Mouse (Mus musculus) right cerebral cortex, postnatal 14 days (tissue): ENCODE data around the gene Rcsd1.

ENCODE experiments used
- DNase-seq: peaks from one replicate; pipeline ENCODE4 v3.0.0; 2022

Rcsd1 gene

DNA sequence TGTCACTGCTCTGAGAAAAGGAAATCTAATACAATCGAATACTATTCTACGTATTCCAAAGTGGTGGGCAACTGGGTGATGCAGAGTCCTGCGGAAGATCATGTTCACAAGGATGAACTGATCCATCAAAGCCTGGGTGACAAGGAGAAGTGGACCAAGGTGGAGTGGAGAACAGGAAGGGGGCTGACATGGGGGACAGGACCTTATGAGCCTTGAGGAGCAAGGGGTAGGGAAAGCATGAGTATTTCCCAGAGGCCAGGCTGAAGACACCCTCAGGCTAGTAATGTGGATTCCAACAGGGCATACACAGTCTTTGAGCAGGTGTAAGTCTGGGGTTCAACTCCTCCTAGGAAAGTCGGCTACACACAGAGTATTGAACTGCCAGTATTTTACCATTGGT lies 6.9 kb upstream of the Rcsd1 start:
- DNase-seq: no peak

DNA sequence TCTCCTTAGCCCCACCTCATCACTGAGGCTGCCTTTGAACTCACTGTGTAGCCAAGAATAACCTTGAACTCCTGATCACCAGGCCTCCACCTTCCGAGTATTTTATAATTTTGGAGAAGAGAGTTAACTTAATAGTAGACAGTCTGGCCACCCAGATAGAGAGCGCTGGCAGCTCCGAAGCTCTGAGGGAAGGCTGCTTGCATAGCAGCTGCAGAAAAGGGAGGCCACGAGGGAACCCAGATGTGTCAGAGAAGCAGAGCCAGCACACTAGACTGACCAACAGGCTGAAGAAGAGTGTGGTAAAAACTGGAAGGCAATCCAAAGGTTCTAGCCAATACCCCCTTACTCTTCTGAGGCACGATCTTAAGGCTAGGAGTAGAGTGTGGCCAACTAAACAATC lies 4.2 kb upstream of the Rcsd1 start:
- no peak for DNase-seq

DNA sequence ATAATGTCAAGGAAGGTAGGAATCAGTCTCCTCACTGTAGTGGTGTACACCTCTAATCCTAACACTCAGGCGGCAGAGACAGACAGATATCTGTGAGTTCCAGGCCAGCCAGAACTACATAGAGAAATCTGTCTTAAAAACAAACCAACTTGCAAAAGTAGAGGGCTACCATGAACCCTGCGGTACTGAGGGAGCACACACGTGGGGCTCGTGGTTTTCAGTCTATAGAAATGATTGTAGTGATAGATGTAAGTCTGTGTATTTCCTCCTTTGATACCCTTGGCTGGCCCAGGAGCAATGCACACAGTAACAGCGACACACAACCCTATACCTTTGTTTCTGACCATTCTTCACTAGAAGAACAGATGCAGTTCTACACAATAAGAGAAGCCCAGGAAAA lies 2.4 kb upstream of the Rcsd1 start:
- no peak for DNase-seq

DNA sequence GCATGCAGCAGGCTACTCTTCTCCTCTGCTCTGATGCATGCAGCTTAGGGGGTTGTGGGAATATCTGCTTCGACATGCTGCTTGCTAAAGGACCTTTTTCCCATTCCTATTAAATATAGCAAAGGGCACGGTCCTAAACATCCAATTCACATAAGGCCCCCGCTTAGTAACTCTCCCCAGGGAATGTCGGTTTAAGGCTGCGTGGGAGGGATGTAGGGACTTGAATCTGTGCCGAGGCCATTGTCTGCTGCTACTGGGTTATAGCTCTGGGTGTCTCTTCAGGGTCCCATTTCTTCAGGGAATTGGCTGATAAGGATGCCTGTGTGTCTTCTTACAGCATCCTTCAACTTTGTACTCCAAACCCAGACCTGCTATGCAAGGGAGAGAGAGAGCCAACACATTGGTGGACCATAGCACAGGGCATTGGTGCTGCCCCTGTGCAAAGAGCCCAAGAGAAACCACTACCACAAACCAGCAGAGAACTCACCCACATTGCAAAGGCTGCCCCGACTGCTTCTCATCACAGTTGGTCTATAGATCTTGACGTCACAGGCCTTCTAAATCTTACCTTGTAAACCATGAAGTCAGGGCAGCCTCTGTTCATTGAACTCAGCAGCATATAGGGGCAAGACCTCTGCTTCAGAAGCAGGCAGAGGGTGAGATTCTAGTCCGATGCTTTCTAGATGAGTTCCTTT lies 724 bp downstream of the Rcsd1 start:
- no peak for DNase-seq

DNA sequence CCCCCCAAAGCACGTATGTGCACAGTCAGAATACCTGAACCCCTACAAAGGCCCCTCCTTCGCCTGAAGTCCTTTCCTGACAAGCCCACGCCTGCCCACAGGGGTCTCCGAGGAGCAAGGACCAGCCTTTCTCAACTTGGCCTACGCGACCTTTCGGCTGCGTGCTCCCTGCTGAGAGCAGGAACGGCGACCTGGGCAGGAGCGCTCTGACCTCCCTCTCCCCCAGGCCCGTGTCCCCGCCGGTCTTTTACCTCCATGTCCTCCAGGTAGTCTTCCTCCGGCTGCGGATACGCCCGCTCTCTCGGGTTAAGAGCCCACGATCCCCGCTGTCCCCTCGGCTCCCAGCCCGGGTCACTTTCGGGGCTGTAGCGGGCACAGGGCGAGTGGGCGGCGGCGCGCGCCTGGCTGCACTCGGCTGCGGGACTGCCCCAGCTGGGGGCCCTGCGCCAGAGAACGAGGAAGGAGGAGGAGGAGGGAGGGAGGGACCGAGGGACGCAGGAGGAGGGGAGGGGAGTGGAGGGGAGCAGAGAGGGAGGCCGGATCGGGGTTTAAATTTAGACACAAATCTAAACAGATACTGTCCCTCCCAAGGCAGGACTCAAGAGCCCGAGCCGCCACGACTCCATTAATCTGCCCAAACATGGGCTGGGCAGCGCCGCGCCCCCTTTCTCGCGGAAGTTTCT lies 1.8 kb downstream of the Rcsd1 start:
- DNase-seq: peak; percentile 11

DNA sequence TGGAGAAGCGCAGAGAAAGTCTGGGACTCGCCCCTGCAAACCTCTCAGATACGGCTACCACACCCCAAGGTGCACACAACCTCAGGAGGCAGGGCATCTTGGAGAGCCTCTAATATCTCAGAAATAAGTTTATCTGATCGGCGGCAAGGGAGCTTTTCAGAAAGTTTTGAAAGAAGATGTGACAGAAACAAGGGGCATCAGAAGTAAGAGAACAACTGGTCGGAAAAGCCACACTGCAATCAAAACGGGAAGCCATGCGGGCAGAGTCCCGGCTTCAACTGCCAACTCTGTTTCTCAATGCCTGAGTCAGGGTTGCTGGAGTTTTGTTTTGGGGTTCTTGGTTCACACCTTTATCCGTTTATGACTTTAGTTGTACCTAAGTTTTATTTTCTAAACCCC lies 2.3 kb downstream of the Rcsd1 start:
- DNase-seq: no peak

DNA sequence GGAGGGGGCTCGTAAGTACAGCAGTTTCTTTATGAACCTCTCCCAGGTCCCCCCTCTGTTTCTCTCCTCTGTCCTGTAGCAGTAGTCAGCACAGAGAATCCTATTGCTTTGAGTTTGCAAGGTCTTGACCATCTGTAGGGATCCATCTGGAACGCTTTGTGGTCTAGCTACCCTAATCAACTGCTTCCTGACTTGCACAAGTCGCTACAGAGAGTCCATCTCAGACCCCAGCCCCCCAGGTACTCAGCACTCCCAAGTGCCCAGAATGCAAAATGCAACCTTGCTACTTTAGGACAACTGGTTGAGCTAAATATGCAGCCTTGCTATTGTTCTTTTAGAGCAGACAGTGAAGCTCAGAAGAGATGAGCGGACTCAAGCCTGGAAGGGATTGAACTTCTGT lies 3.1 kb downstream of the Rcsd1 start:
- DNase-seq: no peak

DNA sequence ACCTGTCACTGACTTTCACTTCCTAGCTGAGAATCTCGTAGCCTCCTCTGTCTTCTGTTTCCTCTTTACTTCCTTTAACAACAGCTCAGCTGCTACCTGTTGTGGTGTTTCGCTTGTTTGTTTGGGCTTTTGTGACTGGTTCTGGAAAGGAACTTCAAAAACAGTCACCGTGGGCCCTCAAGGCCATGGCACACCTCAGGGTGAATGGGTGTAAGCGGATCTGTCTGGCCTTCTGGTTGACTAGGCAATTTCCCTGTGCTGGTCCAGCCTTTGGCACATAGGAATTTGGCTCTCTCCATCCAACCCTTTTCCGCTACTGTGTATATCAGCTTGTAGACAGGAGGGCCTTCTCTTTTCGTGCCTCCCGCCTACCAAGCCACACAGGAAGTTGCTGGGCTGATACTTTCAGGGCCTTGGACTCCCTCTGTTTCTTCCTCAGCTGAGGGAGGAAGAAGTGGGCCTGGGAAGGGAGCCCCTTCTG lies 3.6 kb downstream of the Rcsd1 start:
- DNase-seq: no peak

DNA sequence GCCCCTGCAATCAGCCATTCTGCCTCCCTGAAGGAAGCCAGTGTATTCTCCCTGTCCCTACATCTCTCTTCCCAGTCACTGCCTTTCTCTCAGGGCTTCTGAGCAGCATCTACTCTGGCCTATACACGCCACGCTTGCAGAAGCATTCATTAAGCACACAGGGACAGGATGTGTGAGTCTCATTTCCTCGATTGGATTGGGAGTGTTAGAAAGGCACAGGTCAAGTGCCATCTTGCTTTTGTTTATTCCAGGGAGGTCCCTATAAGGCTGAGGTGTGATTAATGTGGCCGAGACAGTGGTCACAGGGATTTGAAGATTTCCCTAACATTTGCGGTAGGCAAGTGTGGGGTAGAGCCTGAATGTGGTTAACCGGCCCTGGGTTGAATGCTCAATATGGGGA lies 4.2 kb downstream of the Rcsd1 start:
- DNase-seq: no peak

DNA sequence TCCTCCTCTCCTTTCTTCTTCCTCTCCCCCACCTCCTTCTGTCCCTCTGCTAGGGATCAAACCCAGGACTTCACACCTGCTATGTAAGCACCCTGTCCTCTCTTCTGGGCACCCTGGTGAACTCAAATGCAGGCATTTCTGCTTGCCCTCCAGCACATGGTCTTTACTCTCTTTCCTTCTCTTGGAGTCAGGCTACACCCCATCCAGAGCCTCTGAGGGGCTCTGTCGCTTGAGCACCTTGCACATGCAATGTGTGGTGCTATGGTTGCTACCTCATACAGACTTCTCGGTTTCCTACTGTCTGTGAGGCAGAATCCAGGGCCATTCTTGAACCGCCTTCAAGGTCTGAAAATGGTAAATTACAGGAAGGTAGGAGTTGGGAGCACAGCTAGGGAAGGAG lies 4.7 kb downstream of the Rcsd1 start:
- no peak for DNase-seq

DNA sequence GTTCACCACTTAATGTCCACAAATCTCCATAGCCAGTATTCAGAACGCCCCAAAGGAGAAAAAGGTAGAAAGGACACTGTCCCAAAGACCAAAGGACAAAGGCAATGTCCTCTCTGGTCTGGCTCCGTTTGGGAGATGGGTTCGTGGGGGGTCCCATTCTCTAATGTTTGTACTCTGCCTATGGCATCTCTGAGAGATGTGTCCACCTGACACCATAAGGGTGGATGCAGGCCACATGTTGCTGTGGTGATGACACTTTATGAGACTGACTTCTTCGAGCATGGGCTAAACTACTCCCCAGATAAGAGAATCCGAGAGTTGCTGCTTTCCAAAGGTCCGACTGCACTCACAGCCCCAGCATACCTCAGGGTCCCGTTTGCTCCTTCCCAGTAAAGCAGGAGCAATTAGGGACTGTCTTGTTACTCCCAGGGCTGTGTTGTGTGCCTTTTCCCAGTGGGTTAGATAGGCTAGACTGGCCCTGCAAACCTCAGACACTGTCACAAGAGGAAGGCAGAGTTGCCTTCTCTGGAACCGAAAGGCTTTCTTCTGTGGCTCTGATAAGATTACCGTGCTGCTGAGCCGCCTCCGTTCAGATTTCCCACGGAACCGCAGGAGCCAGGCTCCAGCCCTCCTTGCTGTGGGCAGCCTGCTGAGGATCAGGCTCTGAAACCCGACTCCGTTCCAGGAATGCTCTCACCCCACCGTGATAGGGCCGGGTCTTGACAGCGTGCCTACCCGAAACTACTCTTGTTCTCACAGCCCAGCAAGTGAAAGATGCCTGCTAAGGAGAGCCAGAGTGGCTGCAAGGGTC lies 7.1 kb downstream of the Rcsd1 start:
- no peak for DNase-seq

DNA sequence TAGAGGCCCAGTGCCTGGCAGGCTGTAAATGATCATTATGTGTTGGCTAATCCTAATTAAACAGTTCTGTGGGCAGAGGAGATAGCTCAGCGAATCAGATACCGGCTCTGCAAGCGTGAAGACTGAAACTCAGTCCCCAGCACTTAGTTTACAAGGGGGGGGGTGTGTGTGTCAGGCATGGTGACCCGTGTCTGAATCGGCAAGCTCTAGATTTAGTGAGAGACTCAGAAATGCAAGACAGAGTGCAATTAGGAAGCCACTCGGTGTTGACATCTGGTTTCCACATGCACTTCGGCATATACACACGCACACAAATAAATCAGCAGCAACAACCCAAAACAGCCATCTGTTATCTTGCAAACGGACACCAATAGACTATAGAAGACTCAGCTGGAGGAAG lies 8.0 kb downstream of the Rcsd1 start:
- no peak for DNase-seq

DNA sequence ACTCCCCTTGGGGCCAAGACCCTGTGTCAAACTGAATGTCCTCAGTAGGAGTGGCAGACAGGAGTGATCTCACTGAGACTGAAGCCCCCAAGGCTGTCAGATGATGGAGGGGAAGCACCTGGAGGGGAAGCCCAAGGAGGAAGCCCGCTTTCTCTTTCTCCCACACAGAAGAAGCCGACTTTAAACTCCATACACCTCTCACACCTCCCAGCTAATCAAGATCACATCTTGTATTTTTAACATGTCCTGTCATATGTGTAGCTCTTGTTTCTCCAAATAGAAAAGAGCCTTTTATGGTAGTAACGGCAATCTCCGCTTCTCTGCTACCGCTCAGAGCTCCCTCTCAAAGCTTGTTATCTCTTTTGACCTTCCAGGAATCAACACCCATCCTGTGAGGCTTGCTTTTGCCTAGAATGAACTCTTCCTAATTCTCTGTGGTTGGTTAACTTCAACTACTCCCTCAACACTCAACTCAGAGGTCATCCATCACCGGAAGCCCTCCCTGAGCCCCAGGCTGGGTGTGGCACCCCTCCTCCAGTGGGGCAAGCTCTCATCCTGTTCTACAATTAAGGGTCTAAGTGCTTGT lies 8.5 kb downstream of the Rcsd1 start:
- DNase-seq: no peak

DNA sequence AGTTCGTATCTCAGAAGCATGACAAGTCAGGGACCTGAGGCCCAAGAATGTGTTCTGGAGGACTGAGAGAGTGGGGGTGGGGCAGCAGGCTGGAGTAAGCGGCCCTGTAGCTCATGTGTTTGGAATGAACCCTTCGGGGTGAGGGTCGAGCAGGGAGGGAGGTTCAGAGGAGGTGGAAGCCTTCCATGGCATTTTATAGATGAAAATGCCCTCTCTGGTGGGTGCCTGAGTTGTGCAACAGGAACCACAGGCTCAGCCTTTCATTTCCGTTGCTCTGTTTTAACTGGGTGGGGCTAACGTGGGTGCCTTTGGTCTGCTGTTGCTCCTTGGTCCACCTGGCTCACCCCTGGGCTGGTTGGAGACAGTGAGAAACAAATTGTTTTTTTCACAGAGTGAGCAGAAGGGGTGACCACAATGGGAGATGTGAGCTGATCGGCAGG lies 9.2 kb downstream of the Rcsd1 start:
- DNase-seq: no peak

DNA sequence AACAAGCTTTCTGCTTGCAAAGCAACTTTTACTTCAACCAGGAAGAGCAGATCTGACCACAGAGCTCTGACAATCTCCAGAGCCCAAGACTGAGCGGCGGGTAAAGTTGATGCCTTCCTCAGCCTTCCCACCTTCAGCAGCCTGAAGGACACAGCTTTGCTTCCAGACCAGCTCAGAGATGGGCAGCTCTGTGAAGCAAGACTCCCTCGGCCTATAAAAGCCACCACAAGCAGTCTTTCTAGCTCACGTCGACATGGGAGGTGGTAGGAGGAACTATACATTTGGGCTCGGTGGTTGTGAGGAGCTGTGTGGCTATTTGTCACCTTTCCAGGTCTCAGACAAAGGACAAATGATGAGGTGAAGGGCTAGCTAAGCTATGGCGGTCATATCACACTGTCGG lies 11.9 kb downstream of the Rcsd1 start:
- DNase-seq: no peak

DNA sequence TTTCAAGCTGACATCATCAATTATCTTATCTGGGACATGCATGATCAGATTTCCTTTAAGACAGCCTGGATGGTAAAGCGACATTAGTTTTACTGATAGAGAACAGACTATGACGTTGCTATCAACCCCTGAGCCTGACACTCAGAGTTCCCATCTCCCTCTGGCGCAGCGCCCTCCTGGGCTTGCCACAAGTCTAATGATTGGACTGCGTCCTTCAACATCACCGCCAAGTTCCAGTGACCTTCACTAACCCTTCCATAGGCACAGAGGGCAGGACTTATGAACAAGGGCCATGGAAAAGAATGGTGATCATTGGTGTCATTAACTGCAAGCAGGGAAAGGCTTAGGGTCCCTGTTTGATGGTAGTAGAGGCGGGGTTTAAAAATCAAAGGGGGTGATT lies 12.7 kb downstream of the Rcsd1 start:
- no peak for DNase-seq

DNA sequence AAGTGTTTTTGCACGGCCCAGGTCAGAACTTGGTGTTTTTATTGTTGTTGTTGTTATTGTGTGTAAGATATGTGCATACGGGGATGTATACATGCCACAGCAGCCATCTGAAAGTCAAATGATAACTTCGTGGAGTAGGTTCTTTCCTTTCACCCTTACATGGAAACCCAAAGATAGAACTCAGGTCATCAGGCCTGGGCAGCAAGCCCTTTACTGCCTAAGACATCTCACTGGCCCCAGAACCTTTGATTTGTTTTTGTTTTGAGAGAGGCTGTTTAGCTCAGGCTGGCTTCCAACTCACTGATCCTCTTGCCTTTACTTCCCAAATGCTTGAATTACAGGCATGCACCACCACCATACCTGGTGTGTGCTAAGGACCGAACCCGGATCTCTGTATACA lies 13.5 kb downstream of the Rcsd1 start:
- no peak for DNase-seq

DNA sequence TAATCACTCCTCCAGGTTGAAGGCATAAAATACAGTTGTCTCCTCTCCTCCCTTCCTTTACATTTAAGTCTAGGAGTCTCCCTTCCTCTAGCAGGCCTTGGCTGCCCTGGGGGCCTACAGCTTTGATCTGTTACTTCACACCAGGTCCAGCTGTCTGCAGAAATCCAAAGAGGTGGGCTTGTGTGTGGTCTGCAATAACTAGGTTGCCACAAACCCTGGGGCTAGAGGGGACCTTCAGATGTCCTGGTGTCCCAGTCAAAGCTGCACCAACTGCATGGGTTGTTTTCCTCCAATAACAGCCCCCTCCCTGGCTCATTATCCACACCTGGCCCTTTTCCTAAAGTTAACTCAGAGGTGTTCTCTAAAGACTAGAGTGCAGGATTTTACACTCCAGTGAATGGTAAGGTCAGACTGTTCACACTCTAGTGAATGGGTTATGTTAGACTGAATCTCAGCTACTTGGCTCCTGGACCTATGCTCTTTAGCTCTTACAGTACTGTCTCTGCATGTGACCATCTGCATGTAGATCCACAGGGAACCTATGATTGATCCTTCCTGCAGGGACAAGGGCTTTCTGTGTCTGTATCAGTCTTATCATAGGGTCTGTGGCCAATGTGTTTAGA lies 14.1 kb downstream of the Rcsd1 start:
- DNase-seq: no peak

DNA sequence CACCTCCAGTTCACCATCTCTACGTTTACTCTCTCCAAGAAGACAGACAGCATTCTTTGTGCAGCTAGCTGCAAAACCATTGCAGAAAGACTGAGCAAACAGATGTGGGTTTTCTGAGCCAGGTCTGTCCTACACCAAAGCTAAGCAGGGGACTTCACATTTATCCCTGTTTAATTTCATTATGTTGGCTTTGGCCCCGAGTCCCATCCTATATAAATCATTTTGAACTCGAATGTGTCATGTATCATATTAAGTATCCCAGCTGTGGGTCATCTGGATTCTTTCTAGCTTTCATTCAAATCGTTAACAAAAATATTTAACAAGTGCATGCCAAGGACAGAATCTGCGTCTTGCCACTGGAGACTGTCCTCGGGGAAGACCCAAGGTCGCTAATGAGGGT lies 15.7 kb downstream of the Rcsd1 start:
- no peak for DNase-seq

DNA sequence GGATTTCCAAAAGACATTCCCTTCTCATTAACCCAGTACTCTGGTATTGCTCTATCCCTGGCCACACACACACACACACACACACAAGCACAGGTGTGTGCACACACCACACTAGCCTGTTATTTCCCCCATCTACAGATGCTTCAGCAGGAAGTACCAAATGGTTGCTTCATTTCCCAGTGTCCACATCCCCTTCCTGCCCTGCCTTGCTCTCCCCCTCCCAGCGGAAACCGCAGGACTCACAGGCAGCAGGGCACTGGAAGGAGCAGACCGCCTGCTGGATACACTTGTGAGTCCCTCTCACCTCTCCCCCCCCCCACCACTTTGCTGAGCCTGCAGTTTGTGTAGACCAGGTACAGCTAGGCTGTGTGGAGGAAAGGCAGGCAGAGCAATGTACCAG lies 18.0 kb downstream of the Rcsd1 start:
- no peak for DNase-seq

DNA sequence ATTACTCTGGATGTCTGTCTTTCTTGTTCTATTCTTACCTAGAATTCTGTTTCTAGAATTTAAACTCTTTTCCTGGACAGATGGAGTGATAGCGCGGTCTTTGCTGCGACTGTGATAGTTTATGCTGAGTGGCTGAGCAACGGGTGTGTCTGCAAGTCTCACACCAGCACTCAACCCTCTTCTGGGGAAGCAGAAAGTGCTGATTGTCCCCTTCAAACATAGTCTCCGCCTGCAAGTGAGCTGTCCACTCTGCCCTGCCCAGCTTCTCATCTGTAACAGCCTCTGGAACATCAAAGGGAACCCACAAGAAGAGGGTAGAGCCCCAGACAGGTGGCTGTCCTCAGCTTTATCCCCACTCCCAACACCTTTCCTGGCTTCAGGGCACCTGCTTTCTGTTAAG lies 19.7 kb downstream of the Rcsd1 start:
- no peak for DNase-seq

DNA sequence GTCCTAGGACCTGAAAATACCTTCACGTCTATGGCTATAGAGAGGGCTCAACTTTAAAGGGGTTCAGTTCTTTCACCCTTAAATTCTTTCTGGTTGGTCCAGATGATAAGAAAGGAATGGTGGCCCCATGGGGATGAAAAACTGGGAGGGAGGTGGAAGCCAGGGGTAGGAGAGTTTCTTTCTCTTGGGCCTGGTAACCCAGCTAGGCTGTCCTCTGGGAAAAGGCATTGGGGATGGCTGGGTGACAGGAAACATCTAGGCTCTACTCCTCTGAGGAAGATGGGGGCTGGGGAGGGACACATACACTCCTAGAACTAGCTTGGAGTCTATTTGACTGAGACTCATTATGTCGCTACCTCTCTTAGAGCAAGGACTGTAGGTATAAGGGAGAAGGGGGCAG lies 21.7 kb downstream of the Rcsd1 start:
- DNase-seq: no peak

DNA sequence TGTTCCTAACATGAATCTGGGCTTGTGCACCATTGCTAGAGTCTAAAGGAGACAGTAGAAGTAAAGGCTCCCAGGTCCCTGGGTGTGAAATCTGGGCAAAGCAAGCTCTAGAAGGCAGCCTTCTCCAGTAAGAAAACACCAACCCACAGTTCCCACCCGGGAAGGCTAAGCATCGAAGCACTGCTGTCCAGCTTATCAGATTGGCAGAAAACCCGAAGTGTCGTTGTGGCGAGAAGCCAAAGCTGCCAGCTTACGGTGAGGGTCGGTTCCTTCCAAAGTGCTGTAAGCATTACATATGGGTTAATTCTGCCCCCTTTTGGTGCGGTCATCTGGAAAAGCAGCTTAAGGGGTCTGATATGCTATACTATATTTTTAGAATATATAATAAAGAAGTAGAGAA lies 22.6 kb downstream of the Rcsd1 start:
- no peak for DNase-seq
